ENCODE assay signal across 20 mouse cellular contexts in the genomic region with DNA sequence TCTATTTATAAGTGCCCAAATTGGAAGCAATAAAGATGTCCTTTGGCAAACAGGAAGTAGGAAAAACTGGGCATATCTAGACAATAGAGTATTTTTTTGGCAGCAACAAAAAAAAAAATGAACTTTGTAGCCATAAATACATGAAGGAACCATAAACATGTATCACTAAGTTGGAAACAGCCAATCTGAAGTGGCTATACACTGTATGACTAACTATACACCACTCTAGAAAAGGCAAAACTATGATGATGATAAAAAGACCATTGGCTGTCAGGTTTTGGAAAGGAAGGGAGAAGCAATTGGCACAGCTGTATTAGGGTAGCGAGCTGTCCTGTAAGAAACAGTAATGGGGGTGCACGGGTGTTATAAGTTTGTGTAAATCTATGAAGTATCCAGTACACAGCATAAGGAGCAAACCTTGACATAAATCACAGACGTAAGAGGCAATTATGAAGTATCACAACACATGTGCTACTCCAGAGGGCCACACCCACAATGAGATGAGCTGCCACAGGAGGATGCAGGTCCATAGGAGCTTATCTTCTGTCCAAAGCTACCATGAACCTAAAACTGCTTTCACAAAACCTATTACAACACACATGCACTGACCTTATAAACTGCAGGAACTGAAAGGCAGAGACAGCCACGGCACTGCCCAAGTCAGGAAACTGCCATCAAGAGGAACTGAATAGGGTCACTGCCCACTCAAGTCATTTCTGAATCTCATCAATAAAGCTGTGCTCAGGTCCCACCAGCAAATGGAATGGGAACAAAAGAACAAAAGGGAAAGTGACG. TPM values are rescaled to one million over a fixed set of nuclear protein-coding genes. Genes with fewer than 3 reads are reported as not detected.
"Had no signal": no experiment of that assay in that cellular context is flagged by ENCODE, and none has a peak within 500 bp of the region (broad histone marks: within the 10 kb centered on the region; RNA-seq: fewer than 3 reads in every experiment).

No protein-coding gene starts in this region.

- H3K27ac ChIP-seq: kidney, postnatal 0 days; layer of hippocampus, adult 2 months; limb, embryonic 15.5 days; liver, embryonic 12.5 days; macrophage; stomach, embryonic 15.5 days had no signal

- H3K27me3 ChIP-seq: limb, embryonic 15.5 days; liver, embryonic 12.5 days; midbrain, embryonic 12.5 days; stomach, embryonic 15.5 days had no signal

- DNase-seq: kidney, adult 11 months; kidney, adult 9 months; kidney, postnatal 36 days; left cerebral cortex, postnatal 4 days; lung, embryonic 14.5 days; lung, postnatal 10 days; right cerebral cortex, postnatal 14 days; thymus, postnatal 36 days had no signal

- H3K36me3 ChIP-seq: stomach, embryonic 15.5 days had no signal

- ATAC-seq: liver, embryonic 12.5 days had no signal

- H3K9me3 ChIP-seq: limb, embryonic 15.5 days; liver, embryonic 12.5 days; midbrain, embryonic 12.5 days; stomach, embryonic 15.5 days had no signal

- H3K9ac ChIP-seq: limb, embryonic 15.5 days; liver, embryonic 12.5 days; lung, embryonic 14.5 days; midbrain, embryonic 12.5 days; stomach, embryonic 15.5 days had no signal

- H3K4me1 ChIP-seq: limb, embryonic 15.5 days had no signal

- H3K4me2 ChIP-seq: limb, embryonic 15.5 days; liver, embryonic 12.5 days; lung, embryonic 14.5 days; midbrain, embryonic 12.5 days; stomach, embryonic 15.5 days had no signal

- H3K4me3 ChIP-seq: layer of hippocampus, adult 2 months; limb, embryonic 15.5 days; liver, embryonic 12.5 days; midbrain, embryonic 12.5 days; stomach, embryonic 15.5 days had no signal

RNA-seq across cellular contexts. Expression of gene Cyp2d26, which starts 13.1 kb away (rescaled TPM):
- total RNA-seq: layer of hippocampus, adult 2 months; megakaryocyte-erythroid progenitor cell, adult 5-6 weeks had no signal
- polyA plus RNA-seq: lung, embryonic 14.5 days; macrophage; midbrain, embryonic 12.5 days had no signal

RNA-seq across cellular contexts. Expression of gene Cyp2d40, which starts 43.2 kb away (rescaled TPM):
- total RNA-seq: layer of hippocampus, adult 2 months; layer of hippocampus, postnatal 10 days; left cerebral cortex, postnatal 10 days; left cerebral cortex, postnatal 4 days; megakaryocyte-erythroid progenitor cell, adult 5-6 weeks had no signal
- polyA plus RNA-seq: kidney, postnatal 0 days; limb, embryonic 15.5 days; liver, embryonic 12.5 days; lung, embryonic 14.5 days; macrophage; midbrain, embryonic 12.5 days; spleen, adult 2 months; stomach, embryonic 15.5 days; thymus, postnatal 0 days had no signal
